In the genomic region with DNA sequence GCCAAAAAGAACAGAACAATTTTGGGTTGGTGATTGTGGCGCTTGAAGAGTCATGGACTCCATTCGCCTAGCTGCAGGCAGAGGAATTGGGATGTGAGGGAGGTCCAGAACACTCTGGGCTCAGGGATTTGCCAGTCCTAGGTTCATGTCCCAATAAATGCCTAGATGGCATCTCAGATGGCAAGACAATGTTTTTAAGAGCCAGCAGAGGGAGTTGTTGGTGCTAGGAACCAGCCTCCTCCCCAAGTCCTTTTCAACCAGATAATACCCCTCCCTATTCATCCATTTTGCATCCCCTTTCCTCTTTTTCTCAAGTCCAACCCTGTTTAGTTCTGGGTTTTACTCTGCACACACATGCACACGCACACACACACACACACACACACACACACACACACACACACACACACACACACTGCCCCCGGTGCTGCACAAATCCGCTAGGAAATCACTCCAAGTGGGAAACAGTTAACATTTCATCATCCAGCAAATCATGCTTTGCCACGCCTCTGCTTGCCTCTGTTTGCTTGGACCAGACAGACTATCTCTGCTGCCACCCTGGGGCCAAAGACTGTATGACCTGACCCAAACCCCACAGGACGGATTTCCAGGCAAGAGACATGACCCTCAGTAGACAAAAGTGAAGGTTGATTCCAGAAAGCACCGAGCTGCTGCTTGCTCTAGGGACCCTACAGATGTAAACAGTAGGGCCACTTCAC, we compare ENCODE assay signal across 8 mouse cellular contexts. TPM values are rescaled to one million over a fixed set of nuclear protein-coding genes. Genes with fewer than 3 reads are reported as not detected.
DNase-seq lines count a peak whose midpoint lies in the region; ATAC-seq and TF ChIP-seq lines count a peak whose summit lies in the region.

No protein-coding gene starts in this region.

- peak; percentile 76 for ATAC-seq in granulocyte monocyte progenitor cell, adult 5-6 weeks (replicated peaks; ENCODE audit: poor library complexity, severe bottlenecking)
- ATAC-seq in intestine, embryonic 16.5 days, result peak; percentile 68

- peak; percentile 11 to 26 for DNase-seq in left cerebral cortex, adult 18-20 months (ENCODE audit: low spot score in 2 of 2)
- no peak for DNase-seq in left cerebral cortex, adult 11 months (ENCODE audit: low spot score)
- peak; percentile 34 for DNase-seq in limb, embryonic 10.5 days (ENCODE audit: low spot score)
- DNase-seq in midbrain, embryonic 10.5 days (ENCODE audit: low spot score), result peak; percentile 30
- DNase-seq in spleen, adult 2 months (ENCODE audit: low read depth in 1 of 2, low spot score in 2 of 2), result peak; percentile 22 to 39

- H3K4me3 ChIP-seq in cortical plate, adult 2 months (ENCODE audit: insufficient read depth, low read length), result peak overlapping the region; percentile 48
- peak overlapping the region; percentile 44 for H3K4me3 ChIP-seq in intestine, embryonic 16.5 days (ENCODE audit: low read length)
- peak overlapping the region; percentile 39 for H3K4me3 ChIP-seq in limb, embryonic 10.5 days
- peak overlapping the region; percentile 40 for H3K4me3 ChIP-seq in midbrain, embryonic 10.5 days
- H3K4me3 ChIP-seq in spleen, adult 2 months (ENCODE audit: extremely low read depth, insufficient read depth, insufficient read length), result no peak overlapping the region; the same call in 1 of the 2 replicates

- no peaks in the 10 kb centered on the region; the same call in 1 of the 2 replicates for H3K4me1 ChIP-seq in cortical plate, adult 2 months (ENCODE audit: control insufficient read depth, insufficient read depth, low read length)
- H3K4me1 ChIP-seq in intestine, embryonic 16.5 days (ENCODE audit: control insufficient read depth, insufficient read depth, low read length), result no peaks in the 10 kb centered on the region
- H3K4me1 ChIP-seq in limb, embryonic 10.5 days, result peaks cover 6% of the 10 kb centered on the region
- H3K4me1 ChIP-seq in midbrain, embryonic 10.5 days, result peaks cover 5% of the 10 kb centered on the region; the same call in 1 of the 2 replicates
- H3K4me1 ChIP-seq in spleen, adult 2 months (ENCODE audit: control insufficient read depth, insufficient read depth, insufficient read length), result peaks cover 3% of the 10 kb centered on the region; the same call in 1 of the 2 replicates

- H3K36me3 ChIP-seq in intestine, embryonic 16.5 days (ENCODE audit: control insufficient read depth, insufficient read depth, low read length), result no peaks in the 10 kb centered on the region
- no peaks in the 10 kb centered on the region for H3K36me3 ChIP-seq in limb, embryonic 10.5 days
- H3K36me3 ChIP-seq in midbrain, embryonic 10.5 days, result peaks cover 3% of the 10 kb centered on the region; the same call in 1 of the 2 replicates
- no peaks in the 10 kb centered on the region for H3K36me3 ChIP-seq in spleen, adult 2 months (ENCODE audit: control insufficient read depth, insufficient read depth, low read length)

- H3K4me2 ChIP-seq in intestine, embryonic 16.5 days (ENCODE audit: low read depth, low read length), result peak overlapping the region; percentile 66

- peak overlapping the region; percentile 48; the same call in 1 of the 2 replicates for H3K27ac ChIP-seq in cortical plate, adult 2 months (ENCODE audit: insufficient read depth, low read length)
- H3K27ac ChIP-seq in intestine, embryonic 16.5 days (ENCODE audit: low read length), result no peak overlapping the region; the same call in 1 of the 2 replicates
- 0 out of 2 replicates have a peak overlapping the region, but pooled peaks have one; percentile 46 for H3K27ac ChIP-seq in limb, embryonic 10.5 days
- peak overlapping the region; percentile 59; the same call in 1 of the 2 replicates for H3K27ac ChIP-seq in midbrain, embryonic 10.5 days (replicated peaks)
- H3K27ac ChIP-seq in spleen, adult 2 months (ENCODE audit: insufficient read depth, low read length), result no peak overlapping the region

- WGBS in intestine, embryonic 16.5 days, result 36% methylated on average over 7 of the region's 8 CpGs
- WGBS in limb, embryonic 10.5 days, result 52% methylated on average over 8 of the region's 8 CpGs
- 62% methylated on average over 7 of the region's 8 CpGs for WGBS in midbrain, embryonic 10.5 days
- WGBS in spleen, adult 2 months, result 44% methylated on average over 8 of the region's 8 CpGs

- H3K9ac ChIP-seq in intestine, embryonic 16.5 days (ENCODE audit: low read depth, low read length), result peak overlapping the region; percentile 56; the same call in 1 of the 2 replicates

- no peaks in the 10 kb centered on the region for H3K27me3 ChIP-seq in intestine, embryonic 16.5 days (replicated peaks; ENCODE audit: control insufficient read depth, insufficient read depth, low read length)
- H3K27me3 ChIP-seq in limb, embryonic 10.5 days (ENCODE audit: low read depth, poor library complexity, severe bottlenecking), result no peaks in the 10 kb centered on the region
- no peaks in the 10 kb centered on the region for H3K27me3 ChIP-seq in midbrain, embryonic 10.5 days (ENCODE audit: low read depth, poor library complexity, severe bottlenecking)
- no peaks in the 10 kb centered on the region for H3K27me3 ChIP-seq in spleen, adult 2 months (ENCODE audit: control insufficient read depth, insufficient read depth, low read length)

- no peaks in the 10 kb centered on the region for H3K9me3 ChIP-seq in intestine, embryonic 16.5 days (ENCODE audit: control insufficient read depth, low read length)
- no peaks in the 10 kb centered on the region for H3K9me3 ChIP-seq in limb, embryonic 10.5 days (replicated peaks)
- no peaks in the 10 kb centered on the region; the same call in 1 of the 2 replicates for H3K9me3 ChIP-seq in midbrain, embryonic 10.5 days (replicated peaks)

- TF ChIP-seq CTCF in cortical plate, adult 2 months (IDR thresholded peaks at IDR 0.05; ENCODE audit: extremely low read depth, insufficient read depth, low read length), result 0 out of 2 replicates have a peak, but pooled peaks have one; percentile 6
- TF ChIP-seq CTCF in spleen, adult 2 months (IDR thresholded peaks at IDR 0.05; ENCODE audit: extremely low read depth, insufficient read depth, insufficient read length, insufficient replicate concordance), result peak; percentile 29; the same call in 1 of the 2 replicates

- no peak for TF ChIP-seq POLR2A in cortical plate, adult 2 months (IDR thresholded peaks at IDR 0.05; ENCODE audit: extremely low read depth, insufficient read depth, low read length)
- no peak for TF ChIP-seq POLR2A in spleen, adult 2 months (IDR thresholded peaks at IDR 0.05; ENCODE audit: low read depth, low read length)

RNA-seq across cellular contexts. Expression of gene Araf, which starts 22.3 kb away (rescaled TPM):
- 100 to 1,000 TPM; 186 to 189 TPM for total RNA-seq in left cerebral cortex, adult 18-20 months (2021)
- 200 and 204 TPM in 2 replicates for polyA plus RNA-seq in cortical plate, adult 2 months (2012; rRNA removed)
- 82.8 and 114 TPM in 2 replicates for total RNA-seq in granulocyte monocyte progenitor cell, adult 5-6 weeks (2014; fragmentation: Nextera tagmentation)
- 40.8 and 43.3 TPM in 2 replicates for total RNA-seq in granulocyte monocyte progenitor cell, adult 5-6 weeks (2017)
- 113 and 116 TPM in 2 replicates for polyA plus RNA-seq in intestine, embryonic 16.5 days (2015; fragmentation: Nextera tagmentation; extraction: Ambion mirVana)
- polyA plus RNA-seq in limb, embryonic 10.5 days (2016; fragmentation: Nextera tagmentation; extraction: Ambion mirVana), result 80.8 and 96.4 TPM in 2 replicates
- polyA plus RNA-seq in midbrain, embryonic 10.5 days (2016; fragmentation: Nextera tagmentation; extraction: Ambion mirVana), result 101 and 118 TPM in 2 replicates
- 143 and 164 TPM in 2 replicates for polyA plus RNA-seq in spleen, adult 2 months (2012; rRNA removed)

RNA-seq across cellular contexts. Expression of gene Timp1, which starts 50.1 kb away (rescaled TPM):
- 1 to 10 TPM; 1.4 to 1.5 TPM for total RNA-seq in left cerebral cortex, adult 18-20 months (2021)
- polyA plus RNA-seq in cortical plate, adult 2 months (2012; rRNA removed), result 0.68 and 1.5 TPM in 2 replicates
- not detected in 2 replicates for total RNA-seq in granulocyte monocyte progenitor cell, adult 5-6 weeks (2014; fragmentation: Nextera tagmentation)
- not detected in 2 replicates for total RNA-seq in granulocyte monocyte progenitor cell, adult 5-6 weeks (2017)
- polyA plus RNA-seq in intestine, embryonic 16.5 days (2015; fragmentation: Nextera tagmentation; extraction: Ambion mirVana), result 14.2 and 16.9 TPM in 2 replicates
- polyA plus RNA-seq in limb, embryonic 10.5 days (2016; fragmentation: Nextera tagmentation; extraction: Ambion mirVana), result 12.8 and 13.5 TPM in 2 replicates
- 8.8 and 10.6 TPM in 2 replicates for polyA plus RNA-seq in midbrain, embryonic 10.5 days (2016; fragmentation: Nextera tagmentation; extraction: Ambion mirVana)
- 5.9 and 7.7 TPM in 2 replicates for polyA plus RNA-seq in spleen, adult 2 months (2012; rRNA removed)

Comparison
In these comparisons a context has a peak if more than half of its experiments do, and no peak if none do; other contexts are left out.
1. H3K27ac ChIP-seq: peak in cortical plate, adult 2 months (single experiment), limb, embryonic 10.5 days (single experiment) and midbrain, embryonic 10.5 days (single experiment); none in intestine, embryonic 16.5 days (single experiment) and spleen, adult 2 months (single experiment).